Mouse (Mus musculus) olfactory bulb, adult 2 months (tissue): ENCODE measurements around the gene Sf3a2. TPM values are rescaled to one million over a fixed set of nuclear protein-coding genes. Genes with fewer than 3 reads are reported as not detected.
"Not testable (repeated sequence)": the region's sequence is repeated elsewhere in the genome, so short reads cannot be mapped to it uniquely, and the experiment has no call there.

ENCODE experiments used
- H3K27ac ChIP-seq: fragments of 200-500 bp; 2 replicates; pipeline ENCODE4 v1.5.1; 2012; ENCODE audit warnings: low read depth, low read length; ENCODE audit not compliant: insufficient read depth
- H3K4me1 ChIP-seq: fragments of 200-500 bp; 2 replicates; pipeline ENCODE4 v1.6.1; 2012; ENCODE audit warnings: low read length; ENCODE audit not compliant: control insufficient read depth, insufficient read depth
- H3K4me3 ChIP-seq: fragments of 200-500 bp; 2 replicates; pipeline ENCODE4 v1.5.1; 2012; ENCODE audit warnings: mild to moderate bottlenecking, low read depth, low read length, moderate library complexity; ENCODE audit not compliant: insufficient read depth
- CTCF ChIP-seq: fragments of 200-500 bp; IDR thresholded peaks from 2 replicates; pipeline ENCODE4 v1.5.1; 2012; ENCODE audit warnings: low read depth, mild to moderate bottlenecking, low read length, moderate library complexity; ENCODE audit not compliant: insufficient read depth
- POLR2A ChIP-seq: fragments of 200-500 bp; IDR thresholded peaks from 2 replicates; pipeline ENCODE4 v1.6.1; 2012; ENCODE audit warnings: mild to moderate bottlenecking, low read depth, low read length, moderate library complexity; ENCODE audit not compliant: insufficient read depth
- WGBS: fragments of 180-500 bp; shearing (Covaris S2); methylation state at CpG from one replicate; pipeline ENCODE4 v1.1.7; 2018; 5-methylcytosine and 5-hydroxymethylcytosine counted together
- polyA plus RNA-seq: library from polyadenylated mRNA; stranded (reverse); fragments of >200 nt; gene quantifications from 2 replicates; pipeline ENCODE4 v1.2.4, GENCODE M21; 2012; ENCODE audit warnings: low replicate concordance; ENCODE audit not compliant: missing spikeins, insufficient read depth, insufficient read length

Sf3a2 gene
- polyA plus RNA-seq, 1 experiment: not detected

GRCm38 (mm10) chr10:80817164-80817563 is 19.2 kb downstream of the Sf3a2 start:
- no peak overlapping the region for H3K4me3 ChIP-seq
- 88% methylated on average over 2 of the region's 2 CpGs for WGBS
- no peak for TF ChIP-seq POLR2A
- no peak for TF ChIP-seq CTCF
- H3K4me1 ChIP-seq: no peaks in the 10 kb centered on the region
- no peak overlapping the region for H3K27ac ChIP-seq

DNA sequence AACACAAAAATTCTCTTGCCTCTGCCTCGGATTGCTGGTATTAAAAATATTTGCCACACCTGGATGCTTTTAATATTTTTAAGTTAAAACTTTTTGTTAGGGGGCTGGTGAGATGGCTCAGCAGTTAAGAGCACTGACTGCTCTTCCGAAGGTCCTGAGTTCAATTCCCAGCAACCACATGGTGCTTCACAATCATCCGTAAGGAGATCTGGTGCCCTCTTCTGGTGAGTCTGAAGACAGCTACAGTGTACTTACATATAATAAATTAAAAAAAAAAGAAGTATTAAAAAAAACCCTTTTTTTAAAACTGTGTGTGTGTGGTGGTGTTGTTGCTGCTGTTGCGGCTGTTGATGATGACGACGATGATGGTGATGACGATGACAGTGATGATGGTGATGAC is 20.0 kb downstream of the Sf3a2 start:
- not testable (repeated sequence) for H3K4me3 ChIP-seq, H3K4me1 ChIP-seq, H3K27ac ChIP-seq
- 83% methylated on average over 7 of the region's 7 CpGs for WGBS

GRCm38 (mm10) chr10:80818599-80819281 is 20.7 kb downstream of the Sf3a2 start:
- Histone ChIP-seq H3K4me1 (no peaks in the 10 kb centered on the region), H3K27ac (no peak overlapping the region), H3K4me3 (no peak overlapping the region)
- 63% methylated on average over 6 of the region's 6 CpGs for WGBS
- no peak for TF ChIP-seq POLR2A
- no peak for TF ChIP-seq CTCF

DNA sequence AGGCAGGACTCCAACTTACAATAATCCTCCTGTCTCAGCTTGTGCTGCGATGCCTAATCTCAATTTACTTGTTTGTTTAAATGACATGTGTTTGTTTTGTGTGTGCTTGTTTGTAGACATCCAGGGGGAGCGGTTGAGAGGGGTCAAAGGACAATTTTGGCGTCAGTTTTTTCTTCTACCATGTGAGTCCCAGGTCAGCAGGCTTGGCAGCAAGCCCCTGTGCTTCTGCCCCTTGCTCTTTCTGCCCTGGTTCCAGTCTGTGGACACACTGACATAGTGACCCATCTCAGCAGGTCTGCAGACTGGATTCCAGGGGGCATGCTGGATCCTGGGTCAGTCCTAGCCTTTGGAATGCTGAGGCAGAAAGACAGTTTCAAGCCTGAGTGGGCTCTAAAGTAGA is 21.4 kb downstream of the Sf3a2 start:
- no peak for TF ChIP-seq POLR2A
- TF ChIP-seq CTCF: no peak
- WGBS: 61% methylated on average over 3 of the region's 3 CpGs
- no peaks in the 10 kb centered on the region for H3K4me1 ChIP-seq
- H3K27ac ChIP-seq: no peak overlapping the region
- H3K4me3 ChIP-seq: no peak overlapping the region

DNA sequence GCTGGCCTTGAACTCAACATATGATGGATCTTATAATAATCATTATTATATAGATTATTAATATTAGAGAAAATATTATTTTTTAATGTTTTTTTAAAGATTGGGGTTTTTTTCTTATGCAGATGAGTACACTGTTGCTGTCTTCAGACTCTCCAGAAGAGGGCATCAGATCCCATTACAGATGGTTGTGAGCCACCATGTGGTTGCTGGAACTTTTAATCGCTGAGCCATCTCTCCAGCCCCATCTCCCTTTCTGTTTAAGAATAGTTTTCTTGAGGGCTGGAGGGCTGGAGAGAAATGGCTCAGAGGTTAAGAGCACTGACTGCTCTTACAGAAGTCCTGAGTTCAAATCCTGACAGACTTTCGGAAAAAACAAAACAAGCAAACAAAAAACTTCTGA is 24.0 kb downstream of the Sf3a2 start:
- no peak overlapping the region for H3K4me3 ChIP-seq
- no peak overlapping the region for H3K27ac ChIP-seq
- TF ChIP-seq CTCF (no peak), POLR2A (no peak)
- WGBS: 46% methylated on average over 2 of the region's 2 CpGs
- no peaks in the 10 kb centered on the region for H3K4me1 ChIP-seq

DNA sequence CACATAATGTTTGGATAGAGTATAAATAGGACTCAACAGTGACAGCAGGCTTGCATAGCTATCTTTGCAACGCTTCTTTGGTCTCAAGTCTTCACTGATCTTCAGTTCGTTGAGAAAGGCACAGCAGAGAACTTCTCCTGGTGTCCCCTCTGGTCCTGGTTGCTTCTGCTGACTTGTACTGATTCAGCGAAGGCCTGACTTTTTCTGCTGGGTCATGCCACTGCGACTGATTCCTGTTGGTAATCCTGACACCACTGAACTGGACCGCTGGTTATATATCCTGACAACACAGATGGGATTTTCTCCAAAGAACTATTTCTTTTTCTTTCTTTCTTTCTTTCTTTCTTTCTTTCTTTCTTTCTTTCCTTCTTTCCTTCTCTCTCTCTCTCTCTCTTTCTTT is 24.5 kb downstream of the Sf3a2 start:
- Histone ChIP-seq H3K27ac (no peak overlapping the region), H3K4me1 (no peaks in the 10 kb centered on the region), H3K4me3 (no peak overlapping the region)
- no peak for TF ChIP-seq CTCF
- no peak for TF ChIP-seq POLR2A
- 91% methylated on average over 5 of the region's 5 CpGs for WGBS

DNA sequence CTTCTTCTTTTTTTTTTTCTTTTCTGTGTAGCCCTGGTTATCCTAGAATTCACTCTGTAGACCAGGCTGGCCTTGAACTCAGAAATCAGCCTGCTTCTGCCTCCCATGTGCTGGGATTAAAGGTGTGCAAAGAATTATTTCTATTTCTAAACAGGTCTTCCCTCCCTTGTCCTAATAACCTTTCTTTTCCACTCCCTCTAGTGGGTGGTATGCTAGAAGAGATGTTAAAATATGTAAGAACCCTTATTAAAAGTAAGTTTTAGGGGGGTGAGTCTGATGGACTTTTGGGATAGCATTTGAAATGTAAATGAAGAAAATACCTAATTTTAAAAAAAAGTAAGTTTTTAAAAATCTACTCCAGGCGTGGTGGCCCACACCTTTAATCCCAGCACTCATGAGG is 25.3 kb downstream of the Sf3a2 start:
- H3K4me1 ChIP-seq: peaks cover 6% of the 10 kb centered on the region
- TF ChIP-seq POLR2A: no peak
- TF ChIP-seq CTCF: no peak
- 94% methylated on average over 1 of the region's 1 CpGs for WGBS
- no peak overlapping the region for H3K4me3 ChIP-seq
- no peak overlapping the region for H3K27ac ChIP-seq

DNA sequence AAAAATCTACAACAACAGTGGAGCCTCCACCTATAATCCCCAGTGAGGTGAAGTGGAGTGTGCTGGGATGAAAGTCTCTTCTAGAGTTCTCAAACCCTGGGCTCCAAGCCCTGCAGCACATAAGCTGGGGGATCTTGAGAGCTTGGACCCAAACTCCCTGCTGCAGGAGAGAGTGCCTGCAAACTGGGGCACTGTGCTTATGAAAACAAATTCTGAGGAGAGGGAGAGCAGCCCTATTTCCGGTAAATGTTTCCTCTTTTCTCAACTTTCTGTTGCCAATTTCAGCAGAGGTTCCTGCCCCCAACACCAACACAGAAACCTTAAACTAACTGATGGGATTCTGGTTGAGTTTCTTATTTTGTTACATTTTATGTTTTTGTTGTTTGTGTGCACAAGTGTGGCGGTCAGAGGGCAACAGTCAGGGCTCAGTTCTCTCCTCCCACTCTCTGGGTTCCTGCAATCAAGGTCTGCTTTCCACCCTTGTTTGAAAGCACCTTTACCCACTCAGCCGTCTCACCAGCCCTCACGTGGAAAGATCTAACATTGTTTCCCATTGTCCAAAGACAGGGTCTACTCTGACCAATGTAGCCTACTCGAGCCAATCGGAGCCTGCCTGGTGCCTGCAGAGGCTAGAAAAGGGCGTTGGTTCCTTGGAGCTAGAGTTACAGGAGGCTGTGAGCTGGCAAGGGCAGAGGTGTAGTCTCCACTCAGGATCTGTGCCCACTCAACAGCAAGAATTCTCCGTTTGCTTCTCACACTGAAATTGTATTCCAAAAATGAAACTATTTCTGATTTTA is 26.0 kb downstream of the Sf3a2 start:
- Histone ChIP-seq H3K4me1 (peaks cover 10% of the 10 kb centered on the region), H3K4me3 (no peak overlapping the region), H3K27ac (no peak overlapping the region)
- 63% methylated on average over 8 of the region's 8 CpGs for WGBS
- TF ChIP-seq POLR2A: no peak
- no peak for TF ChIP-seq CTCF

- Histone ChIP-seq H3K4me1 (peaks cover 10% of the 10 kb centered on the region), H3K27ac (no peak overlapping the region), H3K4me3 (no peak overlapping the region)
- 59% methylated on average over 2 of the region's 2 CpGs for WGBS
- TF ChIP-seq POLR2A (no peak), CTCF (no peak)
These were observed 26.8 kb downstream of the Sf3a2 start for GRCm38 (mm10) chr10:80824827-80825226.
